Mouse (Mus musculus): ENCODE results near the gene Rnf157. TPM values are rescaled to one million over a fixed set of nuclear protein-coding genes. Genes with fewer than 3 reads are reported as not detected.

The Rnf157 gene
- polyA plus RNA-seq, 1 experiment from 2014 or later = 39.6 TPM

DNA sequence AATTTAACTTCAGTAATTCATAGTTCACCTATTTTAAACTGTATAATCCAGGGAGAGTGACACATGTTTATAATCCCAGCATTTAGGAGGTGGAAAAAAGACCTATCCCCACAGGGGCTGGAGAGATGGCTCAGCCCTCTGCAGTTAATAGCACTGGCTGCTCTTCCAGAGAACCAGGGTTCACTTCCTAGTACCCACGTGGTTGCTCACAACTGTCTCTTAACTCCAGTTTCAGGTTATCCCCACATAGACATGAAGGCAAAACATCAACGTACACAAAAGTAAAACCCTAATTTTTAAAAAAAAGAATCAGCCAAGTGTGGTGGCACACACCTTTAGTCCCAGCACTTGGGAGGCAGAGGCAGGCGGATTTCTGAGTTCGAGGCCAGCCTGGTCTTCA, 7.2 kb downstream of the Rnf157 start:
- Histone ChIP-seq H3K36me3 (peaks cover 17% of the 10 kb centered on the region), H3K27me3 (no peaks in the 10 kb centered on the region), H3K4me2 (no peak overlapping the region), H3K9ac (no peak overlapping the region), H3K27ac (no peak overlapping the region), H3K4me3 (no peak overlapping the region), H3K4me1 (replicated peaks) (peaks cover 8% of the 10 kb centered on the region), H3K9me3 (no peaks in the 10 kb centered on the region)
- WGBS = 92% methylated on average over 4 of the region's 4 CpGs
- no peak for ATAC-seq (ENCODE audit: low FRiP score)

DNA sequence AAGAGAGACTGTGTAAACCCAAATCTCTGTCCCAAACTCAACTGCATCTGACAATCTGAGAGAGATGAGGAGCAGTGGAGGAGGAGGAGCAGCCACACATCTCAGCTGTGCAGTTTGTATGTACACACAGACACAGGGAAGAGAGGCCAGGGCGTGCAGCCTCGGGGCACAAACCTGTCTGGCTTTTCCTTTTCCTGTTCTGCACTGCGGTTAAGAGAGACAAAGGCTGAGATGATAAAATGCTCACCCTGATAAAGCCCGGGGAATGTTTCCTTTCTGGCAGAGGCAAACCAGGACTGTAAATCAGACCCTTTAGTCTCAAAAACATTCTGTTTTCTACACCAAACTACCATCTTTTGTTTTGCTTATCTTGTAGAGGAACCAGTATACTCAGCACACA, 12.3 kb downstream of the Rnf157 start:
- Histone ChIP-seq H3K4me2 (no peak overlapping the region), H3K9ac (no peak overlapping the region), H3K4me1 (replicated peaks) (peaks cover 16% of the 10 kb centered on the region), H3K36me3 (peaks cover 21% of the 10 kb centered on the region), H3K27me3 (no peaks in the 10 kb centered on the region), H3K27ac (peak overlapping the region; percentile 61), H3K9me3 (no peaks in the 10 kb centered on the region), H3K4me3 (no peak overlapping the region)
- 59% methylated on average over 4 of the region's 4 CpGs for whole genome bisulfite sequencing
- ATAC-seq (ENCODE audit: low FRiP score) = no peak

DNA sequence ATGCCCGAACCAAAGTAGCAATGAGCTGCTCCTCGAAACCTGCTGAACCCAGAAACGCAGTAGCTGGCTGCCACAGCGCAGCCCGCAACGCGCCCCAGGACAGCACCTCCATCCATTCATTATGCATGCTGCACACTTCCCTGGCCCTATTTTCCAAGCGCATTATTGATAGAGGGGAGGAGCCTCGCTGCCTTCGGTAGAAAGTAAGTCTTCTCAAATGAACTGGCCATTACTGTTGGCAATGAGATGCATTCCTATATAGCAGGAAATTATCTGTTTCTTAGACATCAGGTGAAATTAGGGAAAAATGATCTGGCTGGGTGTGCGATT, 14.5 kb downstream of the Rnf157 start:
- Histone ChIP-seq H3K4me3 (no peak overlapping the region), H3K4me2 (no peak overlapping the region), H3K9me3 (no peaks in the 10 kb centered on the region), H3K27ac (no peak overlapping the region), H3K9ac (no peak overlapping the region), H3K4me1 (replicated peaks) (peaks cover 20% of the 10 kb centered on the region), H3K27me3 (no peaks in the 10 kb centered on the region), H3K36me3 (peaks cover 19% of the 10 kb centered on the region)
- no peak for ATAC-seq (ENCODE audit: low FRiP score)
- WGBS = 64% methylated on average over 11 of the region's 11 CpGs

- H3K9ac ChIP-seq = no peak overlapping the region
- H3K36me3 ChIP-seq = peaks cover 14% of the 10 kb centered on the region
- no peak overlapping the region for H3K4me3 ChIP-seq
- H3K27ac ChIP-seq = no peak overlapping the region
- 84% methylated on average over 8 of the region's 8 CpGs for WGBS
- H3K9me3 ChIP-seq = no peaks in the 10 kb centered on the region
- no peaks in the 10 kb centered on the region for H3K27me3 ChIP-seq
- no peak overlapping the region for H3K4me2 ChIP-seq
- H3K4me1 ChIP-seq (replicated peaks) = peaks cover 20% of the 10 kb centered on the region
- ATAC-seq (ENCODE audit: low FRiP score) = no peak
Observed at GRCm38 (mm10) chr11:116397517-116398347, 15.1 kb downstream of the Rnf157 start.

- Histone ChIP-seq H3K36me3 (peaks cover 14% of the 10 kb centered on the region), H3K4me1 (replicated peaks) (peaks cover 20% of the 10 kb centered on the region), H3K27ac (no peak overlapping the region), H3K4me2 (no peak overlapping the region), H3K9ac (no peak overlapping the region), H3K27me3 (no peaks in the 10 kb centered on the region), H3K9me3 (no peaks in the 10 kb centered on the region), H3K4me3 (no peak overlapping the region)
- 92% methylated on average over 3 of the region's 3 CpGs for WGBS
- ATAC-seq (ENCODE audit: low FRiP score) = no peak
Observed at GRCm38 (mm10) chr11:116396934-116397330, 15.9 kb downstream of the Rnf157 start.

DNA sequence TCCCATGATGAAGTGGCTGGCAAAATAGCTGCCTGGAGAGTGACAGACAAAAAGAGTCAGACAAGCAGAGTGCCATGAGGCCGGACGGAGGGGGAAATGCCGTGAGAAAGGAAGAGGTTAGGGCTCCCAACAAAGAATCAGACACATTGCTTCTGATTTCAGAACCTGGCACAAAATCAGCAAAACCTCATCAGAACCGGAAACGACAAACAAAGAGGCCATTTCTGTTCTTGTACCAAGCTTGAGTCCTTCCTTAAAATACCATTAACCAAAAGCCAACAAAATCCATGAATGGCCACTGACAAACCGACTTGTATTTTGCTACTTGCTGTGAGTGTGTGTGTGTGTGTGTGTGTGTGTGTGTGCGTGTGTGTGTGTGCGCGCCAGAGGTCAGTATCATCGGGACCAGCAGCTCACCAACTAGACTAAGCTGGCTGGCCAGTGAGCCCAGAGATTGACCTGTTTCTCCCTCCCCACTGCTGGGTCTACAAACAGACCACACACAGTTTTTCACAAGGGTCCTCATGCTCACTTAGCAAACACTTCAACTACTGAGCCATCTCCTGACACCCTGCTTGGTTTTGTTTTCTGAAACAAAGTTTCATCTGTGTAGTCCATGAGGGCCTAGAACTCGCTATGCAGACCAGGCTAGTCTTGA, 16.4 kb downstream of the Rnf157 start:
- H3K36me3 ChIP-seq = peaks cover 14% of the 10 kb centered on the region
- no peaks in the 10 kb centered on the region for H3K9me3 ChIP-seq
- H3K4me2 ChIP-seq = no peak overlapping the region
- H3K4me3 ChIP-seq = no peak overlapping the region
- H3K27me3 ChIP-seq = no peaks in the 10 kb centered on the region
- WGBS = 91% methylated on average over 11 of the region's 11 CpGs
- peaks cover 17% of the 10 kb centered on the region for H3K4me1 ChIP-seq (replicated peaks)
- H3K27ac ChIP-seq = no peak overlapping the region
- H3K9ac ChIP-seq = 0 out of 2 replicates have a peak overlapping the region, but pooled peaks have one; percentile 13
- no peak for ATAC-seq (ENCODE audit: low FRiP score)

DNA sequence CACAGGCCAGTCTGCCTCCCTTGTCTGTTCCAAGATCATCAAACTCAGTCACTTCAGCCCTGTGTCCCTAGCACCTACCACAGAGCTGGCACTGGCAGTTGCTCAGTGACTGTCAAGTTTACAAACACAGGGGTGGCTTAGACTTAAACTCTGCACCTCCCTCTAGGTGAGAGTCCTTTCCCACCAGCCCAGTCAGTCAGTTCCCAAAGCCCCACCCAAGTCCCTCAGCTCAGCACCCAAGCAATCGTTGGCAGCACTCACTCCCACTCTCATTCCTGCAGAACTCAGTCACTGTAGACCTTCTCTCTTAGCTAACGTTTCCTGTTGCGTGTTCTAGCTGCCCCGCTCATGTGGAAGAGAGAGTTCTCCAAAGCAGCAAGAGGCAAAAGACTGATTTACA, 18.1 kb downstream of the Rnf157 start:
- Histone ChIP-seq H3K4me1 (replicated peaks) (peaks cover 8% of the 10 kb centered on the region; the same call in 1 of the 2 replicates), H3K36me3 (peaks cover 14% of the 10 kb centered on the region), H3K4me2 (no peak overlapping the region), H3K9me3 (no peaks in the 10 kb centered on the region), H3K27ac (no peak overlapping the region), H3K27me3 (no peaks in the 10 kb centered on the region), H3K4me3 (no peak overlapping the region), H3K9ac (peak overlapping the region; percentile 20; the same call in 1 of the 2 replicates)
- no peak for ATAC-seq (ENCODE audit: low FRiP score)
- WGBS = 89% methylated on average over 4 of the region's 4 CpGs

- H3K27me3 ChIP-seq = no peaks in the 10 kb centered on the region
- WGBS = 73% methylated on average over 14 of the region's 14 CpGs
- H3K27ac ChIP-seq = peak overlapping the region; percentile 62; the same call in 1 of the 2 replicates
- H3K9ac ChIP-seq = no peak overlapping the region
- H3K4me1 ChIP-seq (replicated peaks) = peaks cover 28% of the 10 kb centered on the region
- H3K4me2 ChIP-seq = 0 out of 2 replicates have a peak overlapping the region, but pooled peaks have one; percentile 19
- peaks cover 4% of the 10 kb centered on the region; the same call in 1 of the 2 replicates for H3K36me3 ChIP-seq
- no peak overlapping the region for H3K4me3 ChIP-seq
- ATAC-seq (ENCODE audit: low FRiP score) = no peak
- H3K9me3 ChIP-seq = no peaks in the 10 kb centered on the region
Observed at GRCm38 (mm10) chr11:116388841-116389480, 23.9 kb downstream of the Rnf157 start.

DNA sequence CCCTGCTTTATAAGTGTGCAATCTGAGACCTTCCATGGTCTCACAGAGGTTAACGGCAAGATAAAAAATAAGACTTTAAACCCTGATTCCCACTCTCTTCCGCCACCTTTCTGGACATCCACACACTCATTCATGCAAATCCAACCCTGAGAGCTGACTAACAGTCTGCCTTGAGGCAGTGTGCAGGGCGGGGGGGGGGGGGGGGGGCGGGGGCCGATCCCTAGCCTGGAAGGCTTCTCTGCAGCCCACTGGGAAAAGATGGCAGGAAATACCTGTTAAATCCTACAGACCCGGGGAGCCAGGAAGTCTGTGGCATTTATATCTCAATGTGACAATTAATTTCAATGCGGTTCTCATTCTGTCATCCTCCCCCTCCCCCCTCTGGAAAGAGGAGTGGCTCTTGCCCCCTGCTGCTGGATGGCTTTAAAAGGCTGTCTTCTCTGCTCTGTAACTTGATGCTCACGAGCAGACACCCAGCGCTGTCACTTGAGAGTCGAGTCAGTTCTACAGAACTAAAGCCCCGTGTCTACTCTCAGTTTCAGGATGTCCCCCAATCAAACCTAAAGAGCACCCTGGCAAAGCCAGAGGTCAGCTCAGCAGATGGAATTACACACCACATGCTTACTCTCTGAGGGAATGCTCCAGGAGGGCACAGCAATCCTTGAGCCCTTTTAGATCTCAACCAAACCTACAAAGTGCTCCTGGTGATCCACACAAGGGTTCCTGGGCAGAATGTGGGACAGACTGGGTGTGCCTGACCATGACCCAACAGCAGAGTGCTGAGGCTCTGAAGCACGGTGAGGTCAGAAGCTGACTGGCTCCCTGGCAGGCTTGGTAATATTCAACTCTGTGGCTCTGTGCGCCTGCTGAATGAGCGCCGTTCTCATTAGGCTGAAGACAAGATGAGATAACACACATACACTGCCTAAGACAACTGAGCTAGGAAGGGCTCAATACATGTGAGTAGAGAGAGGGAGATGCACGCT, 25.5 kb downstream of the Rnf157 start:
- ATAC-seq (ENCODE audit: low FRiP score) = no peak
- Histone ChIP-seq H3K4me2 (peak overlapping the region; percentile 35; the same call in 1 of the 2 replicates), H3K4me3 (no peak overlapping the region), H3K36me3 (peaks cover 8% of the 10 kb centered on the region; the same call in 1 of the 2 replicates), H3K27ac (peak overlapping the region; percentile 49), H3K9me3 (no peaks in the 10 kb centered on the region), H3K27me3 (no peaks in the 10 kb centered on the region), H3K9ac (peak overlapping the region; percentile 64), H3K4me1 (replicated peaks) (peaks cover 28% of the 10 kb centered on the region)
- WGBS = 20% methylated on average over 13 of the region's 16 CpGs

DNA sequence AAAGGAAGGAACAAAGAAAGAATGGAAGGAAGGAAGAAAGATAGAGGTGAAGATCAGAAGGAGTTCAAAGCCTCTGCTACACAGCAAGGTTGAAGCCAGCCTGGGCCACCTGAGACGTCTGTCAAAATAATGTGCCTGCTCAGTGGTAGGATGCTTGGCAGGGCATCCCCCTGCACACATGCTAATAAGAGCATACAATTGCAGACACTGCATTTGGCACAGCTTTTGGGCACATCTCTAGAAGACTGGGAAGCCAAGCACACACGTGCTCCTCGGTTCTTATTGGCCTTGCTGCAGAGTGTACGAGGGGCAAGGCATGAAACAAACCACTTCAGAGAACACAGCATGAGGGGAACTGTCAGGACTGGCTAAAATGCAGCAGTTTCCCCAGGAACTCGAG, 26.8 kb downstream of the Rnf157 start:
- Histone ChIP-seq H3K27ac (peak overlapping the region; percentile 45; the same call in 1 of the 2 replicates), H3K36me3 (peaks cover 17% of the 10 kb centered on the region), H3K9ac (peak overlapping the region; percentile 51; the same call in 1 of the 2 replicates), H3K4me1 (replicated peaks) (peaks cover 28% of the 10 kb centered on the region), H3K4me2 (no peak overlapping the region), H3K4me3 (no peak overlapping the region), H3K9me3 (no peaks in the 10 kb centered on the region), H3K27me3 (no peaks in the 10 kb centered on the region)
- ATAC-seq (ENCODE audit: low FRiP score) = no peak
- WGBS = 48% methylated on average over 5 of the region's 5 CpGs

DNA sequence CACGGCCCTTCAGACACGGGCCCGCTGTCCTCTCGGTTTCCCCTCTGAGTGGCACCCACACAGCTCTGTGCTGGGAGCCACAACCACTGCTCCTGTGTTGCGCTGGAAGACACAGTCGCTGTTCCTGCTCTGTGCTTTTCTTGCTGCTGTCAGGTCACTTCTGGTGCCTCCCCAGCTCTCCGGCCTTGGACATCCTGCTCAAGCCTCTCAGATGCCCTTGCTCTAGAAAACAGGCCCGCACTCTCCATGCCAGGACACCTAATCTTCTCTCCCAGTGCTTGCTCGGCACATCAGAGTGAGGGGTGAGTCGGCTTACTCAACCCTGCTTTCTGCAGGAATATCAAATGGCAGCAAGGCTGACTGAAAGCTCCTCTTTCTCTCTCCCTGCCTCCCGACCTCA, 28.7 kb downstream of the Rnf157 start:
- H3K36me3 ChIP-seq = peaks cover 20% of the 10 kb centered on the region
- 86% methylated on average over 11 of the region's 11 CpGs for WGBS
- no peaks in the 10 kb centered on the region for H3K9me3 ChIP-seq
- no peak for ATAC-seq (ENCODE audit: low FRiP score)
- H3K9ac ChIP-seq = no peak overlapping the region
- H3K4me1 ChIP-seq (replicated peaks) = peaks cover 27% of the 10 kb centered on the region
- H3K4me2 ChIP-seq = no peak overlapping the region
- no peak overlapping the region for H3K4me3 ChIP-seq
- H3K27ac ChIP-seq = no peak overlapping the region
- no peaks in the 10 kb centered on the region for H3K27me3 ChIP-seq
